Mouse (Mus musculus) MEL-GATA-1-ER (cell line): ENCODE measurements around the gene Cxadr.

Experiments
- DNase-seq: peaks from one replicate; pipeline ENCODE4 v3.0.0-alpha.2; 2012; ENCODE audit warnings: low read depth; ENCODE audit errors: extremely low read depth

Cxadr gene

GRCm38 (mm10) chr16:78306606-78307005 is 5.3 kb downstream of the Cxadr start:
- no peak for DNase-seq

- DNase-seq, result no peak
Observed at GRCm38 (mm10) chr16:78307476-78308192, 6.3 kb downstream of the Cxadr start.

GRCm38 (mm10) chr16:78309258-78309657 is 8.0 kb downstream of the Cxadr start:
- no peak for DNase-seq

- DNase-seq, result no peak
Observed at GRCm38 (mm10) chr16:78313135-78313887, 12.0 kb downstream of the Cxadr start.

GRCm38 (mm10) chr16:78314026-78314425 is 12.7 kb downstream of the Cxadr start:
- DNase-seq, result no peak

- DNase-seq, result no peak
Observed at GRCm38 (mm10) chr16:78316849-78317248, 15.6 kb downstream of the Cxadr start.

GRCm38 (mm10) chr16:78317960-78318359 is 16.7 kb downstream of the Cxadr start:
- no peak for DNase-seq

GRCm38 (mm10) chr16:78319711-78320110 is 18.4 kb downstream of the Cxadr start:
- no peak for DNase-seq

- no peak for DNase-seq
Observed at GRCm38 (mm10) chr16:78321559-78321958, 20.3 kb downstream of the Cxadr start.

GRCm38 (mm10) chr16:78322140-78322539 is 20.9 kb downstream of the Cxadr start:
- no peak for DNase-seq

GRCm38 (mm10) chr16:78325972-78326848 is 24.9 kb downstream of the Cxadr start:
- DNase-seq, result no peak

- DNase-seq, result no peak
Observed at GRCm38 (mm10) chr16:78327562-78327961, 26.3 kb downstream of the Cxadr start.

GRCm38 (mm10) chr16:78327999-78328398 is 26.7 kb downstream of the Cxadr start:
- DNase-seq, result no peak

- DNase-seq, result no peak
Observed at GRCm38 (mm10) chr16:78337226-78337625, 35.9 kb downstream of the Cxadr start.

GRCm38 (mm10) chr16:78341356-78341755 is 40.1 kb downstream of the Cxadr start:
- DNase-seq, result no peak

- DNase-seq, result no peak
Observed at GRCm38 (mm10) chr16:78342767-78343166, 41.5 kb downstream of the Cxadr start.

GRCm38 (mm10) chr16:78343792-78344191 is 42.5 kb downstream of the Cxadr start:
- no peak for DNase-seq

GRCm38 (mm10) chr16:78346662-78347327 is 45.5 kb downstream of the Cxadr start:
- DNase-seq, result no peak

- no peak for DNase-seq
Observed at GRCm38 (mm10) chr16:78347328-78347926, 46.1 kb downstream of the Cxadr start.

GRCm38 (mm10) chr16:78357757-78358156 is 56.5 kb downstream of the Cxadr start:
- DNase-seq, result no peak

- no peak for DNase-seq
Observed at GRCm38 (mm10) chr16:78361466-78361865, 60.2 kb downstream of the Cxadr start.
